Mouse (Mus musculus) myocyte (in vitro differentiated cells): ENCODE measurements around the gene Epha6.

ENCODE experiments used
- CEBPB ChIP-seq: IDR thresholded peaks from 2 replicates; pipeline ENCODE4 v1.6.1; 2011; ENCODE audit warnings: mild to moderate bottlenecking, moderate library complexity; ENCODE audit not compliant: poor library complexity, insufficient read depth, severe bottlenecking
- E2F4 ChIP-seq: IDR thresholded peaks from one replicate; pipeline ENCODE4 v1.6.1; 2011; ENCODE audit warnings: mild to moderate bottlenecking, control low read depth, moderate library complexity; ENCODE audit not compliant: insufficient read depth
- MAX ChIP-seq: IDR thresholded peaks from one replicate; pipeline ENCODE4 v1.6.1; 2011; ENCODE audit warnings: low read depth, mild to moderate bottlenecking, control low read depth
- MYOD1 ChIP-seq, 3 experiments: IDR thresholded peaks; one replicate each; pipeline ENCODE4 v1.6.1; 2011; ENCODE audit warnings: control low read depth in 2 of 3, low read depth in 2 of 3, mild to moderate bottlenecking in 2 of 3, moderate library complexity in 1 of 3; ENCODE audit not compliant: insufficient read length in 2 of 3, control insufficient read depth in 1 of 3
- MYOG ChIP-seq, 3 experiments: IDR thresholded peaks; one replicate each; pipeline ENCODE4 v1.6.1; 2011; ENCODE audit warnings: control low read depth in 2 of 3, low read depth in 2 of 3, mild to moderate bottlenecking in 2 of 3; ENCODE audit not compliant: insufficient read length in 2 of 3, control insufficient read depth in 1 of 3, insufficient read depth in 1 of 3
- POLR2A ChIP-seq: IDR thresholded peaks from one replicate; pipeline ENCODE4 v1.6.1; 2011; ENCODE audit warnings: low read depth, mild to moderate bottlenecking, control low read depth, moderate library complexity; ENCODE audit not compliant: insufficient read length
- POLR2AphosphoS2 ChIP-seq: IDR thresholded peaks from one replicate; pipeline ENCODE4 v1.6.1; 2011; ENCODE audit warnings: low read depth, control low read depth; ENCODE audit not compliant: insufficient read length
- REST ChIP-seq: IDR thresholded peaks from one replicate; pipeline ENCODE4 v1.6.1; 2011; ENCODE audit warnings: mild to moderate bottlenecking, control low read depth, moderate library complexity; ENCODE audit not compliant: insufficient read depth, insufficient read length
- SRF ChIP-seq: IDR thresholded peaks from one replicate; pipeline ENCODE4 v1.6.1; 2011; ENCODE audit warnings: low read depth; ENCODE audit not compliant: control insufficient read depth, insufficient read length
- TCF12 ChIP-seq: IDR thresholded peaks from one replicate; pipeline ENCODE4 v1.6.1; 2011; ENCODE audit warnings: mild to moderate bottlenecking, control low read depth; ENCODE audit not compliant: poor library complexity, insufficient read depth, severe bottlenecking
- TCF3 ChIP-seq: IDR thresholded peaks from one replicate; pipeline ENCODE4 v1.6.1; 2011; ENCODE audit warnings: low read depth, control low read depth; ENCODE audit not compliant: insufficient read length
- USF1 ChIP-seq: IDR thresholded peaks from one replicate; pipeline ENCODE4 v1.6.1; 2011; ENCODE audit warnings: low read depth, mild to moderate bottlenecking, control low read depth, moderate library complexity

DNA sequence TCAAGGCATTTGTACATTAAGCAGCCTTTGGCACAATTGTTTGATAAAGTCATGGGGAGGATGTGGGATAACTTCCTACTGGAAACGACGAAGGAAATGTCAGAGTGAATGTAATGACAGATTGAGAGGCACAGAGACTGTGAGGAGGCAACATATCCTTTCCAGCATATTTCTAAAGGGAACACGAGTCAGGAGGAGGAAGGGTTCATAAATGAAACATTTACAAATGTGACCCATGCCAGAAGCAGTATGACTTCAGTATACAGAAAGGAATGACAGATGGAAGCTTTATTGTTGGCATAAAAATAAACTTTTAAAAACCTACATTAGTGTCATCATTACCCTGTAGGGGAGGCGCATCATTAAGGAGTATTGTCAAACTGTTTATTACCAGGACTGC lies 60.9 kb downstream of the Epha6 start:
- no peak for TF ChIP-seq POLR2A
- no peak for TF ChIP-seq MYOG (IDR thresholded peaks at IDR 0.05; ENCODE audit: control insufficient read depth in 1 of 3, insufficient read depth in 1 of 3, insufficient read length in 2 of 3, low read depth in 2 of 3)
- no peak for TF ChIP-seq E2F4
- no peak for TF ChIP-seq TCF12
- no peak for TF ChIP-seq MAX
- no peak for TF ChIP-seq SRF
- no peak for TF ChIP-seq USF1
- TF ChIP-seq POLR2AphosphoS2, result no peak
- TF ChIP-seq MYOD1 (IDR thresholded peaks at IDR 0.05; ENCODE audit: control insufficient read depth in 1 of 3, insufficient read length in 2 of 3, low read depth in 2 of 3), result no peak
- no peak for TF ChIP-seq CEBPB
- no peak for TF ChIP-seq REST
- TF ChIP-seq TCF3, result no peak
